ENCODE assay signal across 11 mouse cellular contexts in genomic region chr15:86015860-86016541, GRCm38 (mm10). TPM values are rescaled to one million over a fixed set of nuclear protein-coding genes. Genes with fewer than 3 reads are reported as not detected.
A peak's percentile ranks its signal among the peaks of the same experiment; 100 is the strongest.
DNase-seq lines count a peak whose midpoint lies in the region; ATAC-seq and TF ChIP-seq lines count a peak whose summit lies in the region.
"Had no signal": no experiment of that assay in that cellular context is flagged by ENCODE, and none has a peak within 500 bp of the region (broad histone marks: within the 10 kb centered on the region; RNA-seq: fewer than 3 reads in every experiment).

No protein-coding gene starts in this region.

- H3K27ac ChIP-seq in heart, embryonic 15.5 days, result 0 out of 2 replicates have a peak overlapping the region, but pooled peaks have one; percentile 2
- no peak overlapping the region for H3K27ac ChIP-seq in heart, embryonic 11.5 days (ENCODE audit: low read depth, low read length)
- H3K27ac ChIP-seq in thymus, adult 2 months (ENCODE audit: control insufficient read depth, insufficient read depth, low read length), result peak overlapping the region; percentile 17; the same call in 1 of the 2 replicates
- H3K27ac ChIP-seq in liver, embryonic 12.5 days, result no peak overlapping the region
- H3K27ac ChIP-seq: hindbrain, embryonic 13.5 days; limb, embryonic 10.5 days; neural tube, embryonic 12.5 days had no signal

- no peak for TF ChIP-seq CTCF in thymus, adult 2 months (IDR thresholded peaks at IDR 0.05; ENCODE audit: borderline replicate concordance, control insufficient read depth, extremely low read depth, insufficient read depth, low read length, poor library complexity)

- no peak overlapping the region for H3K4me2 ChIP-seq in heart, embryonic 15.5 days
- H3K4me2 ChIP-seq in heart, embryonic 11.5 days, result no peak overlapping the region
- peak overlapping the region; percentile 14; the same call in 1 of the 2 replicates for H3K4me2 ChIP-seq in liver, embryonic 12.5 days
- H3K4me2 ChIP-seq: hindbrain, embryonic 13.5 days; neural tube, embryonic 12.5 days had no signal

- TF ChIP-seq POLR2A in thymus, adult 2 months (IDR thresholded peaks at IDR 0.05; ENCODE audit: control insufficient read depth, extremely low read depth, insufficient read depth, low read length, poor library complexity), result no peak

- 24% methylated on average over 13 of the region's 13 CpGs for WGBS in heart, embryonic 15.5 days
- WGBS in heart, embryonic 11.5 days (ENCODE audit: insufficient replicate concordance), result 29% methylated on average over 13 of the region's 13 CpGs
- WGBS in thymus, adult 2 months, result 48% methylated on average over 13 of the region's 13 CpGs
- WGBS in liver, embryonic 12.5 days (ENCODE audit: insufficient replicate concordance), result 31% methylated on average over 13 of the region's 13 CpGs

- H3K36me3 ChIP-seq in heart, embryonic 15.5 days, result no peaks in the 10 kb centered on the region
- H3K36me3 ChIP-seq in heart, embryonic 11.5 days (ENCODE audit: control insufficient read depth, insufficient read depth, low read length), result no peaks in the 10 kb centered on the region
- no peaks in the 10 kb centered on the region for H3K36me3 ChIP-seq in thymus, adult 2 months (ENCODE audit: control insufficient read depth, insufficient read depth, low read length)
- no peaks in the 10 kb centered on the region for H3K36me3 ChIP-seq in liver, embryonic 12.5 days
- H3K36me3 ChIP-seq: limb, embryonic 10.5 days had no signal

- ATAC-seq in heart, embryonic 15.5 days (replicated peaks; ENCODE audit: insufficient number of reproducible peaks, insufficient read depth, low FRiP score, low read depth), result peak; percentile 29
- no peak for ATAC-seq in heart, embryonic 11.5 days (replicated peaks; ENCODE audit: insufficient number of reproducible peaks, low FRiP score, low TSS enrichment)
- peak; percentile 57 for ATAC-seq in liver, embryonic 12.5 days

- no peaks in the 10 kb centered on the region for H3K9me3 ChIP-seq in heart, embryonic 15.5 days (replicated peaks)
- no peaks in the 10 kb centered on the region for H3K9me3 ChIP-seq in heart, embryonic 11.5 days (replicated peaks; ENCODE audit: control insufficient read depth, low read length)
- no peaks in the 10 kb centered on the region; the same call in 1 of the 2 replicates for H3K9me3 ChIP-seq in liver, embryonic 12.5 days (replicated peaks)
- H3K9me3 ChIP-seq: hindbrain, embryonic 13.5 days; limb, embryonic 10.5 days had no signal

- peaks cover 32% of the 10 kb centered on the region for H3K4me1 ChIP-seq in heart, embryonic 15.5 days (replicated peaks)
- H3K4me1 ChIP-seq in heart, embryonic 11.5 days (ENCODE audit: control insufficient read depth, insufficient read depth, low read length), result peaks cover 16% of the 10 kb centered on the region
- H3K4me1 ChIP-seq in thymus, adult 2 months (replicated peaks; ENCODE audit: control insufficient read depth, insufficient read depth, low read length), result peaks cover 23% of the 10 kb centered on the region
- H3K4me1 ChIP-seq in liver, embryonic 12.5 days, result peaks cover 21% of the 10 kb centered on the region

- DNase-seq in thymus, adult 2 months, result peak; percentile 27
- DNase-seq in thymus, adult 18-20 months, result no peak
- DNase-seq in thymus, postnatal 25 days, result peak; percentile 40
- DNase-seq in urinary bladder, postnatal 25 days (ENCODE audit: low spot score), result no peak
- DNase-seq in lung, postnatal 36 days, result no peak

- H3K9ac ChIP-seq in heart, embryonic 15.5 days, result no peak overlapping the region
- H3K9ac ChIP-seq in heart, embryonic 11.5 days (ENCODE audit: low read depth, low read length), result no peak overlapping the region
- H3K9ac ChIP-seq in liver, embryonic 12.5 days, result no peak overlapping the region
- H3K9ac ChIP-seq: hindbrain, embryonic 13.5 days; neural tube, embryonic 12.5 days had no signal

- H3K4me3 ChIP-seq in heart, embryonic 15.5 days, result no peak overlapping the region
- H3K4me3 ChIP-seq in heart, embryonic 11.5 days (ENCODE audit: low read depth, low read length), result no peak overlapping the region
- no peak overlapping the region for H3K4me3 ChIP-seq in thymus, adult 2 months (ENCODE audit: control insufficient read depth, insufficient read depth, low read length)
- no peak overlapping the region for H3K4me3 ChIP-seq in liver, embryonic 12.5 days
- H3K4me3 ChIP-seq: hindbrain, embryonic 13.5 days; limb, embryonic 10.5 days; neural tube, embryonic 12.5 days had no signal

- no peaks in the 10 kb centered on the region for H3K27me3 ChIP-seq in heart, embryonic 15.5 days
- no peaks in the 10 kb centered on the region for H3K27me3 ChIP-seq in heart, embryonic 11.5 days (ENCODE audit: control insufficient read depth, insufficient read depth, low read length)
- H3K27me3 ChIP-seq in thymus, adult 2 months (ENCODE audit: control insufficient read depth, insufficient read depth, low read length), result no peaks in the 10 kb centered on the region
- peaks cover 11% of the 10 kb centered on the region; the same call in 1 of the 2 replicates for H3K27me3 ChIP-seq in liver, embryonic 12.5 days (replicated peaks)
- H3K27me3 ChIP-seq: neural tube, embryonic 12.5 days had no signal

RNA-seq across cellular contexts. Expression of gene Celsr1, which starts 17.6 kb away (rescaled TPM):
- 1.1 and 2.1 TPM in 2 replicates for polyA plus RNA-seq in heart, embryonic 15.5 days (2015; fragmentation: Nextera tagmentation; extraction: Ambion mirVana)
- polyA plus RNA-seq in heart, embryonic 11.5 days (2014; fragmentation: Nextera tagmentation; extraction: Ambion mirVana), result 2.1 and 2.2 TPM in 2 replicates
- polyA plus RNA-seq in thymus, adult 2 months (2012; rRNA removed), result 40.0 and 47.8 TPM in 2 replicates
- 0.11 and 0.25 TPM in 2 replicates for polyA plus RNA-seq in liver, embryonic 12.5 days (2016; fragmentation: Nextera tagmentation; extraction: Ambion mirVana)

RNA-seq across cellular contexts. Expression of gene Gramd4, which starts 41.5 kb away (rescaled TPM):
- polyA plus RNA-seq in heart, embryonic 15.5 days (2015; fragmentation: Nextera tagmentation; extraction: Ambion mirVana), result 16.9 and 19.5 TPM in 2 replicates
- polyA plus RNA-seq in heart, embryonic 11.5 days (2014; fragmentation: Nextera tagmentation; extraction: Ambion mirVana), result 4.9 and 6.5 TPM in 2 replicates
- 35.1 and 37.1 TPM in 2 replicates for polyA plus RNA-seq in thymus, adult 2 months (2012; rRNA removed)
- polyA plus RNA-seq in liver, embryonic 12.5 days (2016; fragmentation: Nextera tagmentation; extraction: Ambion mirVana), result 14.4 and 15.1 TPM in 2 replicates

Comparison
In these comparisons a context has a peak if more than half of its experiments do, and no peak if none do; other contexts are left out.
1. H3K27ac ChIP-seq: peak in heart, embryonic 15.5 days (single experiment) and thymus, adult 2 months (single experiment); none in heart, embryonic 11.5 days (single experiment) and liver, embryonic 12.5 days (single experiment).
2. DNase-seq: peak in thymus, adult 2 months (single experiment) and thymus, postnatal 25 days (single experiment); none in thymus, adult 18-20 months (0 of 2), urinary bladder, postnatal 25 days (single experiment) and lung, postnatal 36 days (single experiment).
3. RNA of gene Celsr1, which starts 17.6 kb away (polyA plus RNA-seq): 40.0 to 47.8 TPM in thymus, adult 2 months; 2.1 to 2.2 TPM in heart, embryonic 11.5 days, 1.1 to 2.1 TPM in heart, embryonic 15.5 days and 0.11 to 0.25 TPM in liver, embryonic 12.5 days; every median in the first group is over 10 times any median in the second.